Mouse (Mus musculus) lung, postnatal 36 days (tissue): ENCODE results near the gene Tmtc1.

Experiments
- DNase-seq: peaks from one replicate; pipeline ENCODE4 v3.0.0; 2022; ENCODE audit warnings: mixed read lengths

The Tmtc1 gene

GRCm38 (mm10) chr6:148367094-148367539 lies 77.1 kb downstream of the Tmtc1 start:
- DNase-seq = no peak

- no peak for DNase-seq
Observed at GRCm38 (mm10) chr6:148366629-148367028, 77.6 kb downstream of the Tmtc1 start.

- DNase-seq = no peak
Observed at GRCm38 (mm10) chr6:148363162-148363561, 81.0 kb downstream of the Tmtc1 start.

GRCm38 (mm10) chr6:148362475-148362874 lies 81.7 kb downstream of the Tmtc1 start:
- DNase-seq = no peak

GRCm38 (mm10) chr6:148359348-148359905 lies 84.8 kb downstream of the Tmtc1 start:
- no peak for DNase-seq

- no peak for DNase-seq
Observed at GRCm38 (mm10) chr6:148358580-148359246, 85.5 kb downstream of the Tmtc1 start.

GRCm38 (mm10) chr6:148356141-148356540 lies 88.0 kb downstream of the Tmtc1 start:
- no peak for DNase-seq

GRCm38 (mm10) chr6:148354509-148355474 lies 89.4 kb downstream of the Tmtc1 start:
- peak; percentile 61 for DNase-seq

GRCm38 (mm10) chr6:148354151-148354508 lies 90.1 kb downstream of the Tmtc1 start:
- no peak for DNase-seq

GRCm38 (mm10) chr6:148345001-148345400 lies 99.2 kb downstream of the Tmtc1 start:
- DNase-seq = no peak

- no peak for DNase-seq
Observed at GRCm38 (mm10) chr6:148342191-148342590, 102.0 kb downstream of the Tmtc1 start.

GRCm38 (mm10) chr6:148341765-148342164 lies 102.4 kb downstream of the Tmtc1 start:
- DNase-seq = no peak

- no peak for DNase-seq
Observed at GRCm38 (mm10) chr6:148338326-148338957, 105.7 kb downstream of the Tmtc1 start.

- DNase-seq = peak; percentile 20
Observed at GRCm38 (mm10) chr6:148336290-148336955, 107.8 kb downstream of the Tmtc1 start.

GRCm38 (mm10) chr6:148331916-148332315 lies 112.3 kb downstream of the Tmtc1 start:
- no peak for DNase-seq

- DNase-seq = no peak
Observed at GRCm38 (mm10) chr6:148329976-148330375, 114.2 kb downstream of the Tmtc1 start.

GRCm38 (mm10) chr6:148328928-148329327 lies 115.3 kb downstream of the Tmtc1 start:
- no peak for DNase-seq

GRCm38 (mm10) chr6:148328130-148328529 lies 116.1 kb downstream of the Tmtc1 start:
- DNase-seq = no peak

- no peak for DNase-seq
Observed at GRCm38 (mm10) chr6:148318736-148319135, 125.5 kb downstream of the Tmtc1 start.

GRCm38 (mm10) chr6:148315571-148316080 lies 128.6 kb downstream of the Tmtc1 start:
- no peak for DNase-seq

- DNase-seq = no peak
Observed at GRCm38 (mm10) chr6:148315106-148315505, 129.1 kb downstream of the Tmtc1 start.

GRCm38 (mm10) chr6:148310981-148311380 lies 133.2 kb downstream of the Tmtc1 start:
- DNase-seq = no peak
